Mouse (Mus musculus): ENCODE results near the gene H13. TPM values are rescaled to one million over a fixed set of nuclear protein-coding genes. Genes with fewer than 3 reads are reported as not detected.
"Not testable (repeated sequence)": the region's sequence is repeated elsewhere in the genome, so short reads cannot be mapped to it uniquely, and the experiment has no call there.

Gene H13
- polyA plus RNA-seq, 1 experiment from 2014 or later, result 59.1 TPM

GRCm38 (mm10) chr2:152636246-152637005, 32.8 kb upstream of the H13 start:
- no peaks in the 10 kb centered on the region for H3K4me1 ChIP-seq
- H3K9ac ChIP-seq, result no peak overlapping the region
- no peak overlapping the region for H3K4me2 ChIP-seq
- no peaks in the 10 kb centered on the region for H3K9me3 ChIP-seq (replicated peaks)
- peak overlapping the region; percentile 32; the same call in 1 of the 2 replicates for H3K27ac ChIP-seq
- WGBS (ENCODE audit: insufficient replicate concordance), result 38% methylated on average over 23 of the region's 23 CpGs
- ATAC-seq, result 0 out of 2 replicates have a peak, but pooled peaks have one; percentile 27
- H3K27me3 ChIP-seq (replicated peaks), result peaks cover 47% of the 10 kb centered on the region
- no peak overlapping the region for H3K4me3 ChIP-seq
- no peaks in the 10 kb centered on the region for H3K36me3 ChIP-seq

DNA sequence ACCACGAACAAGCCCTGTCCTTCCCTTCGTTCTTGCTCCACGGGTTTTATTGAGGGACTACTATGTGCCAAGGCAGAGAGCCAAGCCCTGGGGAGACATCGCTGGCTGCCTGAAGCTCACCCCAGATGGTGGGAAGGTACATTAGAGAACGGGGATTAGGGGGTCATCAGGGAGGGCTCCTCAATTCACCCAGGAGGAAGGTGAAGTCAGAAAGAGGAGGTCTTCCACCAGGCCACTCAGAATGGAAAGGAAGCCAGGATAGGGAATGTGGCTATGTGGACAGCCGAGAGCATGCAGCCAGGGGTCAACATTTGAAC, 32.3 kb upstream of the H13 start:
- Histone ChIP-seq H3K27ac (no peak overlapping the region), H3K4me3 (no peak overlapping the region), H3K36me3 (no peaks in the 10 kb centered on the region)

DNA sequence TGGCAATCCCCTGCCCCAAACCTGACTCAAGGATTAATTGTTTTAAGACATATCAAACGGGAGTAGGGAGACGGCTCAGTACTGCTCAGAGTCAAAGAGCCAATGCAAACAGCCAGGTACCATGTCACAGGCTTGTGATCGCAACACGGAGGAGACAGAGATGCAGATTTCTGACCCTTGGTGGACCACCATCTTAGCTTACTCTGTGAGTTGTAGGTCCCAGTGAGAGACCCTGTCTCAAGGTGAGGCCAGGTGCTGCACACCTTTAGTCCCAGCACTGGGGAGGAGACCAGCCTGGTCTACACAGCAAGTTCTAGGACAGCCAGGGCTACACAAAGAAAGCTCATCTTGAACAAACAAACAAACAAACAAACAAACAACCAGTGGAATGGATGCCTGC, 31.9 kb upstream of the H13 start:
- Histone ChIP-seq H3K36me3 (no peaks in the 10 kb centered on the region), H3K4me1 (no peaks in the 10 kb centered on the region), H3K9me3 (replicated peaks) (no peaks in the 10 kb centered on the region), H3K27me3 (replicated peaks) (peaks cover 38% of the 10 kb centered on the region), H3K4me2 (no peak overlapping the region), H3K4me3 (no peak overlapping the region), H3K27ac (no peak overlapping the region), H3K9ac (no peak overlapping the region)
- no peak for ATAC-seq
- WGBS (ENCODE audit: insufficient replicate concordance), result 77% methylated on average over 4 of the region's 4 CpGs

More for the DNA sequence above, 32.3 kb upstream of the H13 start:
- WGBS (ENCODE audit: insufficient replicate concordance), result 53% methylated on average over 6 of the region's 6 CpGs
- Histone ChIP-seq H3K27me3 (replicated peaks) (peaks cover 42% of the 10 kb centered on the region), H3K9me3 (replicated peaks) (no peaks in the 10 kb centered on the region), H3K4me1 (no peaks in the 10 kb centered on the region), H3K9ac (no peak overlapping the region), H3K4me2 (no peak overlapping the region)
- ATAC-seq, result no peak

- no peaks in the 10 kb centered on the region for H3K4me1 ChIP-seq
- H3K4me2 ChIP-seq, result no peak overlapping the region
- no peaks in the 10 kb centered on the region for H3K9me3 ChIP-seq (replicated peaks)
- H3K9ac ChIP-seq, result no peak overlapping the region
- H3K36me3 ChIP-seq, result no peaks in the 10 kb centered on the region
- H3K27me3 ChIP-seq (replicated peaks), result peaks cover 23% of the 10 kb centered on the region
- ATAC-seq, result no peak
- no peak overlapping the region for H3K4me3 ChIP-seq
- WGBS (ENCODE audit: insufficient replicate concordance), result 54% methylated on average over 6 of the region's 6 CpGs
- H3K27ac ChIP-seq, result 0 out of 2 replicates have a peak overlapping the region, but pooled peaks have one; percentile 4
Measured at GRCm38 (mm10) chr2:152638865-152639264, 30.4 kb upstream of the H13 start.

- no peak overlapping the region for H3K9ac ChIP-seq
- no peak overlapping the region for H3K4me3 ChIP-seq
- no peaks in the 10 kb centered on the region for H3K36me3 ChIP-seq
- no peaks in the 10 kb centered on the region for H3K9me3 ChIP-seq (replicated peaks)
- H3K27me3 ChIP-seq (replicated peaks), result peaks cover 18% of the 10 kb centered on the region
- H3K4me1 ChIP-seq, result no peaks in the 10 kb centered on the region
- 0 out of 2 replicates have a peak overlapping the region, but pooled peaks have one; percentile 4 for H3K27ac ChIP-seq
- WGBS (ENCODE audit: insufficient replicate concordance), result 34% methylated on average over 11 of the region's 11 CpGs
- H3K4me2 ChIP-seq, result no peak overlapping the region
- ATAC-seq, result no peak
Measured at GRCm38 (mm10) chr2:152639406-152640113, 29.7 kb upstream of the H13 start.

GRCm38 (mm10) chr2:152652901-152653620, 16.2 kb upstream of the H13 start:
- Histone ChIP-seq H3K4me3 (no peak overlapping the region), H3K36me3 (no peaks in the 10 kb centered on the region), H3K9me3 (replicated peaks) (no peaks in the 10 kb centered on the region), H3K27me3 (replicated peaks) (no peaks in the 10 kb centered on the region), H3K4me1 (peaks cover 7% of the 10 kb centered on the region; the same call in 1 of the 2 replicates), H3K4me2 (no peak overlapping the region), H3K27ac (no peak overlapping the region), H3K9ac (no peak overlapping the region)
- ATAC-seq, result no peak
- 45% methylated on average over 10 of the region's 10 CpGs for WGBS (ENCODE audit: insufficient replicate concordance)

- ATAC-seq, result no peak
- no peak overlapping the region for H3K4me3 ChIP-seq
- H3K9ac ChIP-seq, result no peak overlapping the region
- H3K4me1 ChIP-seq, result peaks cover 7% of the 10 kb centered on the region; the same call in 1 of the 2 replicates
- WGBS (ENCODE audit: insufficient replicate concordance), result 35% methylated on average over 14 of the region's 14 CpGs
- H3K9me3 ChIP-seq (replicated peaks), result no peaks in the 10 kb centered on the region
- no peaks in the 10 kb centered on the region for H3K36me3 ChIP-seq
- H3K27ac ChIP-seq, result no peak overlapping the region
- no peaks in the 10 kb centered on the region for H3K27me3 ChIP-seq (replicated peaks)
- H3K4me2 ChIP-seq, result no peak overlapping the region
Measured at GRCm38 (mm10) chr2:152653874-152654715, 15.2 kb upstream of the H13 start.

- Histone ChIP-seq H3K4me2 (no peak overlapping the region), H3K9me3 (replicated peaks) (no peaks in the 10 kb centered on the region), H3K27me3 (replicated peaks) (no peaks in the 10 kb centered on the region), H3K4me3 (no peak overlapping the region), H3K9ac (no peak overlapping the region), H3K36me3 (no peaks in the 10 kb centered on the region), H3K27ac (no peak overlapping the region), H3K4me1 (peaks cover 7% of the 10 kb centered on the region; the same call in 1 of the 2 replicates)
- no peak for ATAC-seq
- 44% methylated on average over 10 of the region's 10 CpGs for WGBS (ENCODE audit: insufficient replicate concordance)
Measured at GRCm38 (mm10) chr2:152657398-152657797, 11.9 kb upstream of the H13 start.

DNA sequence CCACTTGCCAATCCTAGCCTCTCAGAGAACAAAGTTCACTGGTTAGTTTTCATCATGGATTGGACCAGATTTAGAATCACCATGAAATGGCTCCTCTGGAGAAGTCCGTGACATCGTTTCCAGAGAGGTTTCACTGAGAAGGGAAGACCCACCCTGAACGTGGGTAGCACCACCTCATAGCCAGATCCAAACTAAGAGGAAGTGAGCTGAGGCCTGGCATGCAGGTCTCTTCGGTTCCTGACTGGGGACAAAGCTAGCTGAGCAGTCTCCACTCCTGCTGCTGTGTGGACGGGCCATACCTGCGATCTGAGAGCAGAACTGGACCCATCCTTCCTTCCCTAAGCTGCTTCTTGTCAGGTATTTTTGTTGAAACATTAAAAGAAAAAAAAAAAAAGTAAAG, 8.1 kb upstream of the H13 start:
- Histone ChIP-seq H3K4me3 (no peak overlapping the region), H3K9me3 (replicated peaks) (no peaks in the 10 kb centered on the region), H3K27me3 (replicated peaks) (no peaks in the 10 kb centered on the region), H3K27ac (no peak overlapping the region), H3K4me1 (no peaks in the 10 kb centered on the region), H3K36me3 (no peaks in the 10 kb centered on the region), H3K4me2 (no peak overlapping the region), H3K9ac (no peak overlapping the region)
- WGBS (ENCODE audit: insufficient replicate concordance), result 52% methylated on average over 6 of the region's 6 CpGs
- ATAC-seq, result no peak

DNA sequence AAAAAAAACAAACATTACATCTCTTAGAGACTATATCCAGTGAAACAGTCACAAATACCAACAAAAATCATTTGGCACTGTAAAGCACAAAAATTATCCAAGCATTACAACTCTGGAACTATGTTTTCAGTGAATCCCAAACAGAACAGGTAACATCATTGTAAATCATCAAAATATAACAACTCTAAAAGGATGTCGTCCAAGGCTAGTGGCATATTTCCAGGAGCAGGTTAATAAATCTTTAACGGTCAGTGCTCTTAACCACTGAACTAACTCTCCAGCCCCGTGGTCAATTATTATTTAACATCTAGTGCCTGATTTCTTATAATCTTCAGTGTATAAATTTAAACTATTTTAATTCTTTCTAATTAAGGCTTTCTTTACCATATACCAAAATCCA, 3.1 kb upstream of the H13 start:
- H3K9ac ChIP-seq; H3K4me2 ChIP-seq; H3K36me3 ChIP-seq; H3K27ac ChIP-seq; H3K9me3 ChIP-seq (replicated peaks); H3K4me3 ChIP-seq; H3K27me3 ChIP-seq (replicated peaks); ATAC-seq: not testable (repeated sequence)
- WGBS (ENCODE audit: insufficient replicate concordance), result 73% methylated on average over 3 of the region's 3 CpGs
- H3K4me1 ChIP-seq, result peaks cover 19% of the 10 kb centered on the region

DNA sequence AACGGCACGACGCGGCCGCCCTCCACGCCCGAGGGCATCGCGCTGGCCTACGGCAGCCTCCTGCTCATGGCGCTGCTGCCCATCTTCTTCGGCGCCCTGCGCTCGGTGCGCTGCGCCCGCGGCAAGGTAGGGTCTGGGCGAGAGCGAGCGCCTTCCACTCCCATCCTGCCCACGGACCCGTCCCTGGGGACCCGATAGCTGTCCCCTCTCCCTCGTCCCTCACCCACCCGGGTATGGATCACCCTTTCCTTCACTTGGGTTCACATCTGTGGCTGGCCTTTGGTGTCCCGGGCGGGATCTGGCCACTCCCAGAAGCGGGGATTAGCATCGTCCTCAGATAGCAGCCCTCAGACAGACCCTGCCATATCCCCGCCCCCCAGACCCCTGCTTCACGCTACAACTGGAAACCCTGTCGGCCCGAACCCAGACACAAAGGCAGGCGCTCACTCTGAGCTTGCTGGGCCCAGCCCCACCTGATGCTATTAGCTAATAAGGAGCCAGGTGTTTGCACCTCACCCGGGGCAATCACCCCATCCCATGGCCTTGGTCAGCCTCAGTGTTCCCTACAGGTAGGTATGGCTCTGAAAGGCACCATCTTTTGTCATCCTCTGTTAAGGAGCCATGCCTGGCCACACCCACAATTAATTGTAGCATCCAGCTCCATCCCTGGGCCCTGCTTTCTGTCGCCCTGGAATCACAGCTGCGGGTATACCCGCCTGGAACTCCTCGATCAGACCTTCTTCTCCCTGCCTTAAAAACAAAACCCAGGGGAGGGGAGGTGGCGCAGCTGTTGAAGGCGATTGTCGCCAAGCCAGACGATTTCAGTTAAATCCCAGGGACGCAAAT, 601 bp downstream of the H13 start:
- peak overlapping the region; percentile 83 for H3K27ac ChIP-seq
- H3K4me3 ChIP-seq, result peak overlapping the region; percentile 77
- H3K36me3 ChIP-seq, result peaks cover 25% of the 10 kb centered on the region
- H3K4me1 ChIP-seq, result peaks cover 42% of the 10 kb centered on the region
- peak overlapping the region; percentile 96 for H3K4me2 ChIP-seq
- no peaks in the 10 kb centered on the region for H3K9me3 ChIP-seq (replicated peaks)
- H3K27me3 ChIP-seq (replicated peaks), result 0 out of 2 replicates have a peak, but pooled peaks cover 3% of the 10 kb centered on the region
- H3K9ac ChIP-seq, result peak overlapping the region; percentile 84
- peak; percentile 66 for ATAC-seq
- under 1% methylated on average over 46 of the region's 46 CpGs for whole genome bisulfite sequencing (ENCODE audit: insufficient replicate concordance)
